Mouse (Mus musculus) gonadal fat pad, adult 2 months (tissue): Measurements from ENCODE around the gene Gm20388. TPM values are rescaled to one million over a fixed set of nuclear protein-coding genes. Genes with fewer than 3 reads are reported as not detected.
A peak's percentile ranks its signal among the peaks of the same experiment; 100 is the strongest.

Experiments used
- DNase-seq: peaks from one replicate; pipeline ENCODE4 v3.0.0-alpha.2; 2012; ENCODE audit warnings: low read depth
- polyA plus RNA-seq: library from polyadenylated mRNA; depleted of rRNA; stranded (reverse); fragments of >200 nt; gene quantifications from 2 replicates; pipeline ENCODE4 v1.2.3, GENCODE M21; 2012

Gm20388 gene
- polyA plus RNA-seq, 1 experiment: 119 TPM

- no peak for DNase-seq
Measured at GRCm38 (mm10) chr8:124076416-124076815, 4165.8 kb downstream of the Gm20388 start.

GRCm38 (mm10) chr8:124077377-124077776, 4166.7 kb downstream of the Gm20388 start:
- no peak for DNase-seq

- DNase-seq: no peak
Measured at GRCm38 (mm10) chr8:124077998-124078397, 4167.4 kb downstream of the Gm20388 start.

- DNase-seq: no peak
Measured at GRCm38 (mm10) chr8:124078969-124079368, 4168.3 kb downstream of the Gm20388 start.

- no peak for DNase-seq
Measured at GRCm38 (mm10) chr8:124080467-124081326, 4170.1 kb downstream of the Gm20388 start.

GRCm38 (mm10) chr8:124082616-124083015, 4172.0 kb downstream of the Gm20388 start:
- no peak for DNase-seq

- DNase-seq: no peak
Measured at GRCm38 (mm10) chr8:124083611-124084010, 4173.0 kb downstream of the Gm20388 start.

GRCm38 (mm10) chr8:124085668-124086067, 4175.0 kb downstream of the Gm20388 start:
- no peak for DNase-seq

GRCm38 (mm10) chr8:124088092-124088613, 4177.5 kb downstream of the Gm20388 start:
- DNase-seq: peak; percentile 52

- DNase-seq: no peak
Measured at GRCm38 (mm10) chr8:124089016-124089415, 4178.4 kb downstream of the Gm20388 start.

GRCm38 (mm10) chr8:124090473-124090872, 4179.8 kb downstream of the Gm20388 start:
- DNase-seq: no peak

GRCm38 (mm10) chr8:124098953-124099622, 4188.4 kb downstream of the Gm20388 start:
- no peak for DNase-seq

GRCm38 (mm10) chr8:124099623-124099965, 4189.0 kb downstream of the Gm20388 start:
- DNase-seq: no peak

- DNase-seq: no peak
Measured at GRCm38 (mm10) chr8:124105869-124106268, 4195.2 kb downstream of the Gm20388 start.

- no peak for DNase-seq
Measured at GRCm38 (mm10) chr8:124106328-124107195, 4195.9 kb downstream of the Gm20388 start.

- no peak for DNase-seq
Measured at GRCm38 (mm10) chr8:124113108-124113507, 4202.5 kb downstream of the Gm20388 start.

- DNase-seq: no peak
Measured at GRCm38 (mm10) chr8:124125241-124125640, 4214.6 kb downstream of the Gm20388 start.

GRCm38 (mm10) chr8:124137261-124137660, 4226.6 kb downstream of the Gm20388 start:
- no peak for DNase-seq

GRCm38 (mm10) chr8:124140211-124140790, 4229.7 kb downstream of the Gm20388 start:
- no peak for DNase-seq

- DNase-seq: no peak
Measured at GRCm38 (mm10) chr8:124140868-124141431, 4230.3 kb downstream of the Gm20388 start.
